Mouse (Mus musculus): ENCODE measurements around the gene Rsph3a. TPM values are rescaled to one million over a fixed set of nuclear protein-coding genes. Genes with fewer than 3 reads are reported as not detected.
"Not testable (repeated sequence)": the region's sequence is repeated elsewhere in the genome, so short reads cannot be mapped to it uniquely, and the experiment has no call there.

Gene Rsph3a
- polyA plus RNA-seq, 1 experiment: 76.2 TPM

DNA sequence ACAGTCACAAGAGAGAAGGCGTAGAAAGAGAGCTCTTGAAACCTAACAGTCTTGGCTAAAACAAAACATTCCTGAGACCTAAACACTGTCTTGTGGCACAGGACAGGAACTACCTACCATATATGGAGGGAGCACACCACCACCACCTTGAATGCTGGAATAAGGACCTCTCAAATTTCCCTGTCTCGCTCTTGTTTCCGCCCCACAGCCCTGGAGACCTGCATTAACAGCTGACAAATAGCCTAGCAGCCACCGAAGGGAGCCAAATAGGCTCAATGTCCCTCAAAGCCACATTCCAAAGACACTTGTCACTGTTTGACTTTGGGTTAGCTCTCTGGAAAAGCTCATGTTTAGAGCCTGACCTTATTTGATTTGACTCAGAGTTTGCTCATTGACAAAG is 40.2 kb downstream of the Rsph3a start:
- WGBS: 33% methylated on average over 4 of the region's 4 CpGs
- H3K4me1 ChIP-seq (ENCODE audit: control insufficient read depth, insufficient read depth, low read length); H3K4me3 ChIP-seq (replicated peaks; ENCODE audit: extremely low read depth, low read depth, low read length): not testable (repeated sequence)
- DNase-seq: peak; percentile 17

DNA sequence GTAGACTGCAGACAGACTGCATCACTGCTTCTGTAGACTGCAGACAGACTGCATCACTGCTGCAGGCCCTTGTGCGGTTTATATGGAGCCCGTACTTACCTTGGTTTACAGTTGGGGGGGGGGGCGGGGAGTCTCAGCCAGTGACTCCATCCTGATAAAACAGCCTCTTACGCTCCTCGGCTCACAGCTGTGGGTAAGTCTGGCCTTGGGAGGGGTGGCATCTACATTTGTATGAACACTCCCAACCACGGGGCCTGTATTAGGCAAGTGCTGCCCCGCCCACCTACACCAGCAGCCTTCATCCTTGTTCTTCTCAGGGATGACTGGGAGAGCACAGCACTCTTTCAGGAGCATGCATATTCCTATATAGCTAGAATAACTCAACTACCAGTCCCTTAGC is 41.6 kb downstream of the Rsph3a start:
- WGBS: 71% methylated on average over 7 of the region's 7 CpGs
- not testable (repeated sequence) for H3K4me1 ChIP-seq (ENCODE audit: control insufficient read depth, insufficient read depth, low read length); DNase-seq; H3K4me3 ChIP-seq (replicated peaks; ENCODE audit: extremely low read depth, low read depth, low read length)

GRCm38 (mm10) chr17:8003248-8003647 is 57.8 kb downstream of the Rsph3a start:
- H3K4me1 ChIP-seq (ENCODE audit: control insufficient read depth, insufficient read depth, low read length); DNase-seq; H3K4me3 ChIP-seq (replicated peaks; ENCODE audit: extremely low read depth, low read depth, low read length): not testable (repeated sequence)
- 77% methylated on average over 10 of the region's 10 CpGs for WGBS

DNA sequence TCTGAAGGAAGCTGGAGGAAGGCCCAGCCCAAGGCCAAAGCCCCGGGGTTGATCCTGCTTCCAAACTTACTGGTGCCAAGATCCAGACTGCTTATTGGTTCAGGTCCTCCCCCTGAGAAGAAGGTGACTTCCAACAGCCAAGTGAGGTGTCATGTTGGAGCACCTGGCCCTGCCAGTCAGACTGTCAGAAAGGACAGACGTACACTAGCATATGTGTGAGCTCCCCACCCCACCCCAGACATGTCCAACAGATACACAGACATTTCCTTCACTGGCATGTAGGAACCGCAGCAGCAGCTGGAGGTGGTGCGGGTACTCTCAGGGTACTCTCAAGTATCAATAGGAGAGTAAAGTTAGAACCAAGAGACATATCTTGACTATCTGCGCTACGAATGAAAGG is 61.4 kb downstream of the Rsph3a start:
- not testable (repeated sequence) for H3K4me3 ChIP-seq (replicated peaks; ENCODE audit: extremely low read depth, low read depth, low read length); H3K4me1 ChIP-seq (ENCODE audit: control insufficient read depth, insufficient read depth, low read length); DNase-seq
- 80% methylated on average over 1 of the region's 6 CpGs for WGBS

DNA sequence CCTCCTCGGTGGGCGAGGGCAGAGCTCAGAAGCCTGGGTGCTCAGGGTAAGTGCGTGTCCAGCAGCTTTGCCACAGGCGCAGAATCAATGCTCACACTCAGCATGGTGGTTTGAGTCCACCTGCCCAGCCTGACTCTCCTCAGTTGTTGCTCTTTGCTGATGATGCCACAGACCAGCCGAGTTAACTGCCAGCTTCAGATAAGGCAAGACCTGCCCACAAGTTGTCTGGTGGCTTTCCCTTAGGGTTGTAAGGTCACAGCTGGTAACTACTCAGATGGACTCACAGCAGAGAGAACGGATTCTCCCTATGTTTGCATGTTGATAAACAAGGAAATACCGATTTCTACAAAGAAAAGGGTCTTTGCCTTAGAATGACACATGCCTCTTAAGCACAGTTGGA is 64.2 kb downstream of the Rsph3a start:
- not testable (repeated sequence) for H3K4me1 ChIP-seq (ENCODE audit: control insufficient read depth, insufficient read depth, low read length); H3K4me3 ChIP-seq (replicated peaks; ENCODE audit: extremely low read depth, low read depth, low read length); DNase-seq
- WGBS: 60% methylated on average over 6 of the region's 7 CpGs

GRCm38 (mm10) chr17:8013974-8014373 is 68.6 kb downstream of the Rsph3a start:
- not testable (repeated sequence) for DNase-seq
- WGBS: 94% methylated on average over 3 of the region's 4 CpGs

GRCm38 (mm10) chr17:8022675-8023074 is 77.3 kb downstream of the Rsph3a start:
- no CpG with 5 or more reads among the region's 6 CpGs for WGBS
- H3K4me1 ChIP-seq (ENCODE audit: control insufficient read depth, insufficient read depth, low read length); DNase-seq; H3K4me3 ChIP-seq (replicated peaks; ENCODE audit: extremely low read depth, low read depth, low read length): not testable (repeated sequence)

More at GRCm38 (mm10) chr17:8013974-8014373, 68.6 kb downstream of the Rsph3a start:
- not testable (repeated sequence) for H3K4me1 ChIP-seq (ENCODE audit: control insufficient read depth, insufficient read depth, low read length); H3K4me3 ChIP-seq (replicated peaks; ENCODE audit: extremely low read depth, low read depth, low read length)

DNA sequence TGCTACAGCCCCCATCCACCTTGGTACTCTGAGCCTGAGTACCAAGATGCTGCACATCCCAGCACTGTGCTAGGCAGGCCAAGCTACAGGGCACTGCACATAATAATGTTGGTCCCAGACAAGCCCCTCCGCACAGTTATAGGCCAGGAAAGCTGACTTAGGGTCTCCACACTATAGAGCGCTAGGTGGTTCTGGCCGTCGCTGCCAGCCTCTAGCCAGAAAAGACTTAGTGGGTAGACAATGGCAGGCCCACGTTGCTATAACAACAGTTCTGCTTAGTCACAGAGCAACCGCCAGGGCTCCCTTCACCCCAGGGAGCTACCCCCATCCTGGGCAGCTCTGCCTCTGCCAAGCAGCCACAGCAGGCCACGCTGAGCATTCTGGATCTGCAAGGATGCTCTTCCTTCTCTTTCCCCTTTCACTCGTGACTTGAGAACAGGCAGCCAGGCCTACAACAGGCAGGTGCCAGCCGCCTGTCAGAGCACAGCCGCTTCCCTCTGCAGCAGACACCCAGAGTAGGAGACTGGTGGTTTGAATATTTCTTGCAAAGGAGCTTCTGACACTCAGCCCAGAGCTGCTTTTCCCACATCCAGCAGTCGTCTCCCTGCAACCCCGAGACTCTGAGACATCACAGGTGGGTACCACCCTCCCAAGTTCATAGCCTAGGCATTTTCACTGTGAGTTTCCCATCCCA is 82.2 kb downstream of the Rsph3a start:
- WGBS: no CpG with 5 or more reads among the region's 12 CpGs
- H3K4me1 ChIP-seq (ENCODE audit: control insufficient read depth, insufficient read depth, low read length); H3K4me3 ChIP-seq (replicated peaks; ENCODE audit: extremely low read depth, low read depth, low read length); DNase-seq: not testable (repeated sequence)

Other genes starting within 250 kb of the Rsph3a start
- 16.5 and 17.0 TPM in 2 replicates for gene Fndc1, start 118.3 kb upstream of the Rsph3a start, polyA plus RNA-seq (2012; rRNA removed)
- gene Tagap, start 19.6 kb upstream of the Rsph3a start, polyA plus RNA-seq (2012; rRNA removed): 2.6 and 3.5 TPM in 2 replicates
- 1.7 and 2.9 TPM in 2 replicates for gene Gm49673, start 202.2 kb downstream of the Rsph3a start, polyA plus RNA-seq (2012; rRNA removed)
- 50.1 and 50.6 TPM in 2 replicates for gene Rnaset2a, start 202.5 kb downstream of the Rsph3a start, polyA plus RNA-seq (2012; rRNA removed)
- gene Fgfr1op, start 219.9 kb downstream of the Rsph3a start, polyA plus RNA-seq (2012; rRNA removed): 1.7 and 3.4 TPM in 2 replicates